Mouse (Mus musculus): ENCODE results near the gene Shisa9.
A peak's percentile ranks its signal among the peaks of the same experiment; 100 is the strongest.

Gene Shisa9

GRCm38 (mm10) chr16:12072573-12072972 lies 88.7 kb downstream of the Shisa9 start:
- no peak for DNase-seq (ENCODE audit: low read depth)

- peak; percentile 47 for DNase-seq (ENCODE audit: low read depth)
Observed at GRCm38 (mm10) chr16:12076270-12076669, 92.4 kb downstream of the Shisa9 start.

- no peak for DNase-seq (ENCODE audit: low read depth)
Observed at GRCm38 (mm10) chr16:12076700-12077099, 92.8 kb downstream of the Shisa9 start.

- DNase-seq (ENCODE audit: low read depth): no peak
Observed at GRCm38 (mm10) chr16:12083082-12083481, 99.2 kb downstream of the Shisa9 start.

- DNase-seq (ENCODE audit: low read depth): no peak
Observed at GRCm38 (mm10) chr16:12090604-12091235, 106.8 kb downstream of the Shisa9 start.

GRCm38 (mm10) chr16:12093253-12093652 lies 109.3 kb downstream of the Shisa9 start:
- DNase-seq (ENCODE audit: low read depth): no peak

GRCm38 (mm10) chr16:12094784-12095315 lies 110.9 kb downstream of the Shisa9 start:
- DNase-seq (ENCODE audit: low read depth): no peak

GRCm38 (mm10) chr16:12095365-12095764 lies 111.5 kb downstream of the Shisa9 start:
- no peak for DNase-seq (ENCODE audit: low read depth)

- DNase-seq (ENCODE audit: low read depth): no peak
Observed at GRCm38 (mm10) chr16:12108436-12108835, 124.5 kb downstream of the Shisa9 start.

GRCm38 (mm10) chr16:12110851-12111437 lies 127.0 kb downstream of the Shisa9 start:
- DNase-seq (ENCODE audit: low read depth): no peak

- no peak for DNase-seq (ENCODE audit: low read depth)
Observed at GRCm38 (mm10) chr16:12114396-12114795, 130.5 kb downstream of the Shisa9 start.

GRCm38 (mm10) chr16:12115040-12115856 lies 131.3 kb downstream of the Shisa9 start:
- no peak for DNase-seq (ENCODE audit: low read depth)

GRCm38 (mm10) chr16:12116926-12117325 lies 133.0 kb downstream of the Shisa9 start:
- no peak for DNase-seq (ENCODE audit: low read depth)

- DNase-seq (ENCODE audit: low read depth): no peak
Observed at GRCm38 (mm10) chr16:12119463-12119862, 135.6 kb downstream of the Shisa9 start.

GRCm38 (mm10) chr16:12129782-12130181 lies 145.9 kb downstream of the Shisa9 start:
- DNase-seq (ENCODE audit: low read depth): no peak

- DNase-seq (ENCODE audit: low read depth): no peak
Observed at GRCm38 (mm10) chr16:12146666-12147065, 162.8 kb downstream of the Shisa9 start.

GRCm38 (mm10) chr16:12151986-12152385 lies 168.1 kb downstream of the Shisa9 start:
- no peak for DNase-seq (ENCODE audit: low read depth)

- no peak for DNase-seq (ENCODE audit: low read depth)
Observed at GRCm38 (mm10) chr16:12154476-12154875, 170.6 kb downstream of the Shisa9 start.

- no peak for DNase-seq (ENCODE audit: low read depth)
Observed at GRCm38 (mm10) chr16:12173482-12174041, 189.6 kb downstream of the Shisa9 start.

- DNase-seq (ENCODE audit: low read depth): peak; percentile 2
Observed at GRCm38 (mm10) chr16:12178031-12178430, 194.1 kb downstream of the Shisa9 start.

GRCm38 (mm10) chr16:12189739-12190138 lies 205.8 kb downstream of the Shisa9 start:
- DNase-seq (ENCODE audit: low read depth): no peak

GRCm38 (mm10) chr16:12196841-12197240 lies 212.9 kb downstream of the Shisa9 start:
- no peak for DNase-seq (ENCODE audit: low read depth)
